Mouse (Mus musculus) lung, embryonic 14.5 days (tissue): ENCODE data around the gene Pspn. TPM values are rescaled to one million over a fixed set of nuclear protein-coding genes. Genes with fewer than 3 reads are reported as not detected.

Experiments used
- ATAC-seq: fragments of 200-750 bp; cut with Nextera tagmentation; 2 replicates; pipeline ENCODE4 v1.8.0; 2017; ENCODE audit warnings: mild to moderate bottlenecking, moderate TSS enrichment, moderate library complexity; ENCODE audit not compliant: insufficient read depth
- DNase-seq: peaks from one replicate; pipeline ENCODE4 v3.0.0-alpha.2; 2015
- H3K27ac ChIP-seq: fragments of 300-500 bp; sonication (generic); 2 replicates; pipeline ENCODE4 v1.5.1; 2014; ENCODE audit warnings: low read depth, mild to moderate bottlenecking, moderate library complexity
- H3K27me3 ChIP-seq: fragments of 300-500 bp; sonication (generic); 2 replicates; pipeline ENCODE4 v1.6.1; 2014; ENCODE audit warnings: low read length, control low read depth; ENCODE audit not compliant: insufficient read depth
- H3K36me3 ChIP-seq: fragments of 300-500 bp; sonication (generic); 2 replicates; pipeline ENCODE4 v1.6.1; 2014; ENCODE audit warnings: control low read depth; ENCODE audit not compliant: insufficient read depth
- H3K4me1 ChIP-seq: fragments of 300-500 bp; sonication (generic); 2 replicates; pipeline ENCODE4 v1.6.1; 2014; ENCODE audit warnings: antibody characterized with exemption, control low read depth; ENCODE audit not compliant: insufficient read depth
- H3K4me2 ChIP-seq: fragments of 300-500 bp; sonication (generic); 2 replicates; pipeline ENCODE4 v1.6.1; 2014; ENCODE audit warnings: mild to moderate bottlenecking
- H3K4me3 ChIP-seq: fragments of 300-500 bp; sonication (generic); 2 replicates; pipeline ENCODE4 v1.5.1; 2014; ENCODE audit warnings: low read depth, low read length
- H3K9ac ChIP-seq: fragments of 300-500 bp; sonication (generic); 2 replicates; pipeline ENCODE4 v1.6.1; 2014
- H3K9me3 ChIP-seq: fragments of 300-500 bp; sonication (generic); 2 replicates; pipeline ENCODE4 v1.6.1; 2016; ENCODE audit warnings: low read depth, low read length, control low read depth
- CTCF ChIP-seq: IDR thresholded peaks from 2 replicates; pipeline ENCODE4 v1.5.1; 2016; ENCODE audit warnings: antibody characterized with exemption, low read depth
- WGBS: fragments of 180-500 bp; shearing (Covaris S2); extraction: QIAGEN DNeasy Blood & Tissue Kit; methylation state at CpG from one replicate; pipeline ENCODE4 v1.1.7; 2014; 5-methylcytosine and 5-hydroxymethylcytosine counted together
- polyA plus RNA-seq: library from polyadenylated mRNA; unstranded; fragments of >200 nt; fragmentation: Nextera tagmentation; extraction: Ambion mirVana; gene quantifications from 2 replicates; pipeline ENCODE4 v1.2.1, GENCODE M21; 2014

The Pspn gene
- polyA plus RNA-seq, 1 experiment from 2014 or later = 1.0 TPM

DNA sequence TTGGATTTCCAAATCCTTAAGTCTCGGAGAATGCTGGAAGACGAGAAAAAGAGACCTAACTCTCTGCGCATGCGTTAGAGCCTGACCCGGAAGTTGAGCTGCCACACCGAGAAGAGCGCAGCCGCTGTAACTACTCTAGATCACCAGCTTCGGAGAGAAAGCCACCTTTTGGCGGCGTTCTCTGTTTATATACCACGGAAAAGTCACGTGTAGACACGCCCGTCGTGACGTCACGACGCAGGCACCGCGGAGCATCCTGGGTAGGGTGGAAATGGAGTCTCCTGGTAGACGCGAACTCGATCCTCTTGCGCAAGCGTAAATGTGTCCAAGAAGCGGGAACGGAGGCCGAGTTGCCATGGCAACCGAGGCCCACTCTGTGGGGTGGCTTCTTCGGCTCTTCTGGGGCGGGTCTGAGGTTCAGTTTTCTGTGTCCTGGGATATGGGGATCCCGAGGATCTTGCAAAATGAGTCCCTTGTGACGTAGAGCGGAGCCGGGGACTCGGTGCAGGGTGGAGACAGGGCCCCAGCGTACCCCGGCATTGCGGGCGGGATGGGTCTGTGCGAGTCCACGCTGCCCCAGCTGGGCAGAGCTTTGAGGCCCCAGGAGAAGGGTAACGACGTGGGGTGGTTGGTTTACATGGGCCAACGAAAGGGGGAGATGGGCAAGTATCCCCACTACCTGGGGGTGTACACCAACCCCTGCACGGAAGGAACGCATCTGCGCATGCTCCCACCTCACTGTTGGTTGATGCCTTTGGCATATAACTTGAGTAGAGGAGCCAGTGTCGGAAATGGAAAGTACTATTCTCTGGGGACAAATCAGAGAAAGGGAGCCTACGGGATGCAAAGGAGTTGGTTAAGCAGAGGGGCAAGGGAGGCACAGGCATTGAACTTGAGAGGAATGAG is 11.7 kb upstream of the Pspn start, which contains the start of the genes Gtf2f1 and Gm17949:
Gene Gtf2f1, minus strand, starts transcription at position 53 of the 906 bp plus-strand sequence.
Gene Gm17949, plus strand, starts transcription at position 234 of the 906 bp plus-strand sequence.
- H3K4me1 ChIP-seq = no peaks in the 10 kb centered on the region; the same call in 1 of the 2 replicates
- H3K27ac ChIP-seq = peak within 1 kb of the TSS; percentile 92
- peak within 1 kb of the TSS; percentile 80 for H3K9ac ChIP-seq
- ATAC-seq = peak; percentile 90
- peak within 1 kb of the TSS; percentile 85 for H3K4me3 ChIP-seq
- TF ChIP-seq CTCF = no peak
- H3K27me3 ChIP-seq = no peaks in the 10 kb centered on the region
- H3K9me3 ChIP-seq = no peaks in the 10 kb centered on the region
- peaks cover 32% of the 10 kb centered on the region for H3K36me3 ChIP-seq
- WGBS = 1% methylated on average over 51 of the region's 51 CpGs
- DNase-seq = peak; percentile 100
- H3K4me2 ChIP-seq = peak within 1 kb of the TSS; percentile 91

DNA sequence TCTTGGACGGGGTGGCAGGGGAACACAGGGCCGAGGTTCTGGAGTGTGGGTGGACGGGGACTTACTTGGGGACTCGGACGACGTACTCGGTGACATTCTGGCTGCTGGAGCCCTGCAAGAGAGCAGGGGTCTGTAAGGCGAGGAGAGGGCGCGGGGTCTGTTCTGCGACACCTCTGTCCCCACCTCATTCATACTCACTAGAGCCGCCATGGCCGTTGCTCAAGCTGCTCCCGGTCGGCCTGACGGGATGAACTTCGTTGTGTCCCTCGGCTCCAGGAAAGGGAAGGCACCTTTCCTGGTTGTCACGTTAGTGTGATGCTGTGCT is 11.1 kb upstream of the Pspn start:
- Histone ChIP-seq H3K4me3 (peak overlapping the region; percentile 85), H3K36me3 (peaks cover 38% of the 10 kb centered on the region), H3K4me2 (peak overlapping the region; percentile 91), H3K27ac (peak overlapping the region; percentile 83), H3K9me3 (no peaks in the 10 kb centered on the region), H3K9ac (peak overlapping the region; percentile 80), H3K27me3 (no peaks in the 10 kb centered on the region), H3K4me1 (no peaks in the 10 kb centered on the region; the same call in 1 of the 2 replicates)
- DNase-seq = no peak
- TF ChIP-seq CTCF = no peak
- under 1% methylated on average over 19 of the region's 19 CpGs for WGBS
- ATAC-seq = peak; percentile 38

DNA sequence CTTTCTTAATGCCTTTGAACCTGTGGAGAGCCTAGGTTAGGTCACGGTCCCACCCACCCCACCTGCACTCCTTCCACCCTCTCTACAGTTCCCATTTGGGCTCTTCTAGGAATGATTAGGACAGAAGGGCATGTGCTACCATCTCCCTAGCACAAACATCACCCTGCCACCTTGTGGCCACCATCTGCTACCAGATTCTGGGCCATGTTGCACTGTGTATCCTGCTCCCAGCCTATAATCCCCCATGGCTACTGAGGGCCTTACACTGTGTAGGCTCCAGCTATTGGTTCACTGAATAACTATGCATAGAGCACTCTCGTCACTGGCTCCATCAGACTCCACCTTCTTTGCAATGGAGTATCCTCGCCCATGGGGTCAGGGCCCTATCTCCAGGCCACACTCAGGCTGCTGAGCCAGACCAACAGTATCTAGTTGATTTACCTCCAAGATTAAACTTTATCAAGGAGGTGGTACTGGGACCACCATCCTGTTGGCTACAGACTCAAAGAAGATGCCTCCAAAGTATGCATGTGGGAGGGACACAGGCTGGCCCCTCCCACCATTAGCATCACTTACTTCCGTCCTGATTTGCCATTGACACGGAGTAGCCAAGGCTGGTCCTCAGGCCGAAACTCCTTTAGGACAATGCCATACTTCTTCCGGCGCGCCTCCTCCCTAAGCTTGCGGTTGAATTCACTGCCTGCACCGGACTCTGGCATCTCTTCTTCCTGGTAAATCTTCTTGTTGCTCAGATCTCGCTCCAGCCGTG is 7.5 kb upstream of the Pspn start:
- peak; percentile 44 for TF ChIP-seq CTCF
- ATAC-seq = no peak
- Histone ChIP-seq H3K4me1 (no peaks in the 10 kb centered on the region; the same call in 1 of the 2 replicates), H3K27me3 (no peaks in the 10 kb centered on the region), H3K36me3 (peaks cover 72% of the 10 kb centered on the region), H3K4me3 (no peak overlapping the region), H3K27ac (no peak overlapping the region), H3K4me2 (no peak overlapping the region), H3K9me3 (no peaks in the 10 kb centered on the region), H3K9ac (no peak overlapping the region)
- WGBS = 91% methylated on average over 13 of the region's 13 CpGs
- no peak for DNase-seq

DNA sequence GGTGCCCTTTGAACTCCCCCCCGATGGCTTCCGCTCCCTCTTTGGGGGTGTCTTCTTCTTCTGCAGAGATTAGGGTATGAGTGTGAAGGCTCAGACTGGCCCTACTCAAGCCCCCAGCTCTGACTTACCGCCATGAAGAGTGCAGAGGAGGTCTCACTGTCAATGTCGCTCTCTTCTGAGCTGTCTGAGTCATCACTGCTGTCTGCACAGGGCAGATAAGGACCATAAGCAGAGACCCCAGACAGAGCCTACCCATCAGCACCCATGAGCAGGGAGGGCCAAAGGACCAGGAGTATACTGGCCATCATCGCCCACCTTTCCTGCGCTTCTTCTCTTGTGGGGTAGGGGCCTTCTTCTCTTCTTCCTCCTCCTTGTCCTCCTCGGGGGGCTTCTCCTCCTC is 4.2 kb upstream of the Pspn start:
- no peak overlapping the region for H3K4me3 ChIP-seq
- H3K9me3 ChIP-seq = no peaks in the 10 kb centered on the region
- no peak overlapping the region for H3K9ac ChIP-seq
- DNase-seq = no peak
- no peak for ATAC-seq
- TF ChIP-seq CTCF = no peak
- no peaks in the 10 kb centered on the region for H3K27me3 ChIP-seq
- 87% methylated on average over 7 of the region's 7 CpGs for WGBS
- H3K36me3 ChIP-seq = peaks cover 88% of the 10 kb centered on the region
- H3K4me2 ChIP-seq = no peak overlapping the region
- H3K27ac ChIP-seq = no peak overlapping the region
- no peaks in the 10 kb centered on the region for H3K4me1 ChIP-seq

DNA sequence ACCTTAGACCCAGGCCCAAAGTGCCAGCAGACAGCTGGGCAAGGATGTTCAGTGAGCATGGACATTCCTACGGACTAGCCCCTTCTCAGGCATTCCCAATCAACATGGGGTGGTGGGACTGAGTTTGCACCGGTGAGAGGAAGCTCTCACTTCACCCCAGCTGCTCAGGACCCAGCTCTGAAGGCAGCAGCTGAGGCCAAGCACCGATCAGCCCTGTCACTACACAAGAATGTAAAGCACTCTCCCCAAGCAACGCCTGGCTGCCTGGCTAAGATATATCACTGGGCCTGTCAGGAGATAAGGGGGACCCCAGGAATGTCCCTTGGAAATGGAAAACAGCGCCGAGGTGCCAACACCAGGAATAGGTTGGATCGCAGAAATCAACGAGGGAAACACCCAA is 1.4 kb upstream of the Pspn start:
- no peak overlapping the region for H3K4me3 ChIP-seq
- H3K9me3 ChIP-seq = no peaks in the 10 kb centered on the region
- WGBS = 43% methylated on average over 8 of the region's 8 CpGs
- H3K27me3 ChIP-seq = no peaks in the 10 kb centered on the region
- peaks cover 67% of the 10 kb centered on the region for H3K36me3 ChIP-seq
- H3K27ac ChIP-seq = no peak overlapping the region
- DNase-seq = no peak
- ATAC-seq = no peak
- no peak overlapping the region for H3K4me2 ChIP-seq
- no peak overlapping the region for H3K9ac ChIP-seq
- TF ChIP-seq CTCF = no peak
- H3K4me1 ChIP-seq = peaks cover 4% of the 10 kb centered on the region; the same call in 1 of the 2 replicates

DNA sequence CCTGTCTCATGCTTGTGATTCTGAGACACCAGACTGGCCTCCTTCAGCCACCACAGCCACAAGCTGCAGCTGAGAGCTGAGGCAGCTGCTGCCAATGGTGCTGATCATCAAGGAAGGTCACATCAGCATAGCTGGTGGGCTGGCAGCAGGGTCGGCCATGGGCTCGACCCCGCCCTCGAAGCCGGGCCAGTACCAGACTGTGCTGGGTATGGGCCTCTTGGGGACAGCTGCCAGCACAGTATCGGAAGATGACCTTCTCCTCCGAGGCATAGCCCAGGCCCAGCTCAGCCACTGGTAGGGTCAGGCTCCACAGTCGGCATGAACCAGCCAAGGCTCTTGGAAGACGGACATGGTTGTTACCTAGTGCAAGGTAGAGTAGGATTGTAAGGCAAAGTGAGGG is 404 bp downstream of the Pspn start:
- 89% methylated on average over 9 of the region's 9 CpGs for WGBS
- DNase-seq (no peak), ATAC-seq (no peak)
- H3K9ac ChIP-seq = no peak overlapping the region
- no peak overlapping the region for H3K27ac ChIP-seq
- H3K27me3 ChIP-seq = no peaks in the 10 kb centered on the region
- no peak overlapping the region for H3K4me2 ChIP-seq
- H3K9me3 ChIP-seq = no peaks in the 10 kb centered on the region
- no peak for TF ChIP-seq CTCF
- no peak overlapping the region for H3K4me3 ChIP-seq
- peaks cover 68% of the 10 kb centered on the region for H3K36me3 ChIP-seq
- H3K4me1 ChIP-seq = peaks cover 4% of the 10 kb centered on the region; the same call in 1 of the 2 replicates
